Mouse (Mus musculus): ENCODE data around the gene Cuzd1. TPM values are rescaled to one million over a fixed set of nuclear protein-coding genes. Genes with fewer than 3 reads are reported as not detected.

Gene Cuzd1
- polyA plus RNA-seq (2014; fragmentation: Illumina TruSeq; extraction: RNeasy Lipid Tissue Mini Kit (QIAGEN cat#74804)) = 0.71 TPM

DNA sequence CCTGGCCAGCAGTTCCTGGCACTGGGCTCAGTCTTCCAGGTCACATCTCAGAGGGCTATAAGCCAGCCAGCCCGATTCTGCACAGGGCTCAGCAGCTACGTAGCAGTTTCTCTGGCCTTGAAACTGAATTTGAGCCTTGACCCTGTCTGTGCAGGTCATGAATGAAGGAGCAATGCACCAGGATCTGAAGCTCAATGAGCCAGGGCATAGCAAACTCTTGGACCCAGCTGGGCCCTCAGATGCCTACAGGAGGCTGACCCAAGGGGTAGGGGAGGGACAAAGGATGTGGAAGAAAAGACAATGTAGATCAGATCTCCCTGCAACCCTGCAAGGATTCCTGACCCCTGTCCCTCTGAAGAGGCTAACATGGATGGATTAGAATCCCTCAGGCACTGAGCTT, at the start of gene Cuzd1:
Cuzd1 (minus strand) TSS at position 101 of the 400 bp plus-strand sequence.

DNA sequence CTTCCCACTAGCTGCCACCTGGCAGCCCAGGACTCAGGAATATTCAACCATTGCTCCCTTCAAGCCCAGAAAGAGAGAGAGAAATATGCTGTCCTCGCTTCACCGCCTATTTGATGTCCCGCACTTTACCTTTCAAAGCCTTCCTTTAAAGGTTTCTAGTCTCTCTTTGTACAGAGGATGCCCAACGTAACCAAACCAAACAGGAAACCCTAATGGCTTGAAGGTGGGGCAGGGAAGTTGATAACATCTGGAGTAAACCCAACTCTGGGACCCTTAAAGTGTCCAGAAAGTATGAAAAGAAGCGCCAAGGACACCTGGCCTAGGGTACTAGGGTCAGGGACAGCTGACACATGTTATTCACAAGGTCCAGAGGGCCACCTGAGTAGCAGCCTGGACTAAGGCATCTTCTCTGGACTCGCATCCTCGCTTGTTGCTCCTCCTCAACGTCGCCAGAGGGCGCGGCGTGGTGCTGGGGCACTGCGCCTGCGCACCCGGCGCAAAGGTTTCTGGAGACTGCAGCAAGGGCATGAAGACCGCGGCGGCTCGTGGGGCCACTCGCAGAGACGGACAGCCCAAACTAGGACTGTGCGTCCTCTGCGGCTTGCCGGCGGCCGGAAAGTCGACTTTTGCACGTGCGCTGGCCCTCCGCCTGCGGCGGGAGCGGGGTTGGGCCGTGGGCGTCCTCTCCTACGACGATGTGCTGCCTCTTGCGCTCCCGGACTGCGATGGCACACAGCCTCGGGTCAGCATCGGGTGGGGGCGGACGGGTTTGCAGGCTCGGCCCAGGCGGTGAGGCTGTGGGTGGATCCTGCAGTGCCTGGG, 48.8 kb upstream of the Cuzd1 start, which contains the start of gene Pstk:
Pstk (plus strand) TSS at position 494 of the 822 bp plus-strand sequence.

DNA sequence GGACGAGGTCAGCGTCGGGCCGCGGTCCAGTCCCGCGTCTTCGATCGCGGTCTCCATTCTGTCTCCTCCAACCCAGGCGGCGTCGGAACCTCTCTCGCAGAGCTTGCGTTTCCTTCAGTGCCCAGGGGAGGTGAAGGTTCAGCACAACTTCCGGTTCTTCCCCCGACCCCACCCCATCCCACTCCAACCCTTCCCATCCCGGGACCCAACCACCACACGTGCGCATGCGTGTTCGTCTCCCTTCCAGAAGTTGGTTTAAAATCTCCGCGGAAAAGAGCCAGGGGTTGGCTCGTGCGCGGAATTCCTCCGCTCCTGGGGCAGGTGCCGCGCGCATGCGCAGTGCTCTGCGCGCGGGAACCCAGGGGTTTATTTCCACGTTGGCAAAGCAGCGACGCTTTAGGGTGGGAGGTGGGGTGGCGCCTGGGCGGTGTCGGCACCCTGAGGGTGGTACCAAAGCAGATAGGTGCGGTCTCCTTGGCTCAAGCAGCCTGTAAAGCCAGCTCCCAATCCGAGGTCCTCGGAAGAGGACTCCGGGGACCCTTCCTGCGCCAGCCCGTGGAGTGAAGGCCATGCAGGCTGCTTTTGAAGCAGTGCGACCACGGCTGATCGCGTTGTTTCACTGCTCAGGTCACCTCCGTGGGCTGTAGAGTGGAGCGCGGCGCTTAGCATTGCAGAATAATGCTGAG, 40.7 kb upstream of the Cuzd1 start, which contains the start of gene 2310057M21Rik:
2310057M21Rik (minus strand) TSS at position 145 of the 686 bp plus-strand sequence.

DNA sequence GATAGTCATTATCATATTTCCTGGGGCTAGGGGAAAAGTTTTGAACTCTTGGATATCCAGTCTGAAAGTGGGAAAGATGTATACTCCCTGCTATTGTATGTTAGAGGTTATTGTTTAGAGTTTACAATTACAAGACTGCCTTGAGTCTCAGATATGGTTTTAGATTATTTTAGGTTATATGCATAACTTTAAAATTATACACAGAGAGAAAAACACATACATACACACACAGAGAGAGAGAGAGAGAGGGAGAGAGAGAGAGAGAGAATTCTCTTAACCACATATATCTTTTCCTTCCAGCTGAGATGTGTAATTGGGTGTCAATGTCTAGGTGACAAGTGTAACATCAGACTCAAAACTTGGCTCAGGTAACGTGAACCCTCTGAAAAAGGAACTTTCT, 11.5 kb upstream of the Cuzd1 start, which contains the start of gene Fam24a:
Fam24a (plus strand) TSS at position 301 of the 400 bp plus-strand sequence.

DNA sequence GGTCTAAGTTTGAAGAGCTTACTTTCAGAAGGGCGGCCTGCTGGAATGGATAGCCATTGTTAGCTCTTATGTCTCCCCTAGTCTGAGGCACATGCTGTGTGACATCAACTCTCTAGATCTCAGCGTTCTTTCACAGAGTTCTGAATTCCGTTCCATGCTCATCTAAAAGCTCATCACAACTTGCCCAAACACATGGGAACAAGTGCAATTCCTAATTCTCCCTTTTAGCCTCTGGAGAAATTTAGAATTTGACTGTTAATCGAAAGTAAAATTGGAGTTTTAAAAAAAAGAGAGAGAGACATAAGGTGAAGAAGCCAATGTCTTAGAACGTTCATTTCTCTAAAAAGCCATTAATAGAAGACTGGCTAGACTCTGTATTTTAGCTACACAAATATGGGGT, 7.3 kb upstream of the Cuzd1 start, which contains the start of gene Fam24b:
Fam24b (minus strand) TSS at position 101 of the 400 bp plus-strand sequence.

Other genes with a start within 250 kb of the Cuzd1 start
- gene 4933402N03Rik, start 176.0 kb downstream of the Cuzd1 start, polyA plus RNA-seq (2014; fragmentation: Illumina TruSeq; extraction: RNeasy Lipid Tissue Mini Kit (QIAGEN cat#74804)) = not detected
- gene 5430419D17Rik, start 147.9 kb downstream of the Cuzd1 start, polyA plus RNA-seq (2014; fragmentation: Illumina TruSeq; extraction: RNeasy Lipid Tissue Mini Kit (QIAGEN cat#74804)) = 1.6 TPM
- not detected for gene Fam24b, start 7.2 kb upstream of the Cuzd1 start, polyA plus RNA-seq (2014; fragmentation: Illumina TruSeq; extraction: RNeasy Lipid Tissue Mini Kit (QIAGEN cat#74804))
- not detected for gene Fam24a, start 11.6 kb upstream of the Cuzd1 start, polyA plus RNA-seq (2014; fragmentation: Illumina TruSeq; extraction: RNeasy Lipid Tissue Mini Kit (QIAGEN cat#74804))
- gene 2310057M21Rik, start 40.5 kb upstream of the Cuzd1 start, polyA plus RNA-seq (2014; fragmentation: Illumina TruSeq; extraction: RNeasy Lipid Tissue Mini Kit (QIAGEN cat#74804)) = 6.2 TPM
- 48.9 TPM for gene Pstk, start 48.8 kb upstream of the Cuzd1 start, polyA plus RNA-seq (2014; fragmentation: Illumina TruSeq; extraction: RNeasy Lipid Tissue Mini Kit (QIAGEN cat#74804))
- 48.9 TPM for gene Ikzf5, start 88.2 kb upstream of the Cuzd1 start, polyA plus RNA-seq (2014; fragmentation: Illumina TruSeq; extraction: RNeasy Lipid Tissue Mini Kit (QIAGEN cat#74804))
- gene Acadsb, start 88.3 kb upstream of the Cuzd1 start, polyA plus RNA-seq (2014; fragmentation: Illumina TruSeq; extraction: RNeasy Lipid Tissue Mini Kit (QIAGEN cat#74804)) = 522 TPM
- gene Hmx3, start 220.6 kb upstream of the Cuzd1 start, polyA plus RNA-seq (2014; fragmentation: Illumina TruSeq; extraction: RNeasy Lipid Tissue Mini Kit (QIAGEN cat#74804)) = not detected
- gene Hmx2, start 226.5 kb upstream of the Cuzd1 start, polyA plus RNA-seq (2014; fragmentation: Illumina TruSeq; extraction: RNeasy Lipid Tissue Mini Kit (QIAGEN cat#74804)) = not detected
- gene Bub3, start 237.9 kb upstream of the Cuzd1 start, polyA plus RNA-seq (2014; fragmentation: Illumina TruSeq; extraction: RNeasy Lipid Tissue Mini Kit (QIAGEN cat#74804)) = 37.5 TPM